Mouse (Mus musculus) hindbrain, embryonic 14.5 days (tissue): ENCODE measurements at regions not wholly inside any gene's neighbourhood (a gene's known extent, or its start where the extent isn't known, plus 50 kb on each side); places are given as distances from the start of the nearest gene placed in this dataset.

ENCODE experiments used
- ATAC-seq: fragments of 200-750 bp; cut with Nextera tagmentation; 2 replicates; pipeline ENCODE4 v1.8.0; 2017; ENCODE audit warnings: moderate number of reproducible peaks, mild to moderate bottlenecking, moderate TSS enrichment, moderate library complexity; ENCODE audit not compliant: low FRiP score
- DNase-seq: peaks from one replicate; pipeline ENCODE4 v3.0.0-alpha.2; 2015; ENCODE audit warnings: low spot score
- H3K27ac ChIP-seq: fragments of 300-500 bp; sonication (generic); 2 replicates; pipeline ENCODE4 v1.5.1; 2014; ENCODE audit warnings: mild to moderate bottlenecking, moderate library complexity
- H3K27me3 ChIP-seq: fragments of 300-500 bp; sonication (generic); 2 replicates; pipeline ENCODE4 v1.6.1; 2014; ENCODE audit warnings: mild to moderate bottlenecking, low read length, mixed read lengths; ENCODE audit not compliant: control insufficient read depth, insufficient read depth
- H3K36me3 ChIP-seq: fragments of 300-500 bp; sonication (generic); replicated peaks from 2 replicates; pipeline ENCODE4 v1.6.1; 2014; ENCODE audit not compliant: control insufficient read depth, insufficient read depth
- H3K4me1 ChIP-seq: fragments of 300-500 bp; sonication (generic); replicated peaks from 2 replicates; pipeline ENCODE4 v1.6.1; 2014; ENCODE audit warnings: antibody characterized with exemption, low read length, mixed read lengths; ENCODE audit not compliant: control insufficient read depth, insufficient read depth
- H3K4me2 ChIP-seq: fragments of 300-500 bp; sonication (generic); replicated peaks from 2 replicates; pipeline ENCODE4 v1.6.1; 2014; ENCODE audit warnings: mild to moderate bottlenecking, moderate library complexity
- H3K4me3 ChIP-seq: fragments of 300-500 bp; sonication (generic); replicated peaks from 2 replicates; pipeline ENCODE4 v1.5.1; 2014; ENCODE audit warnings: mild to moderate bottlenecking, low read length
- H3K9ac ChIP-seq: fragments of 300-500 bp; sonication (generic); 2 replicates; pipeline ENCODE4 v1.6.1; 2014
- H3K9me3 ChIP-seq: fragments of 300-500 bp; sonication (generic); 2 replicates; pipeline ENCODE4 v1.6.1; 2016; ENCODE audit warnings: low read length; ENCODE audit not compliant: control insufficient read depth
- WGBS: fragments of 180-500 bp; shearing (Covaris S2); extraction: QIAGEN DNeasy Blood & Tissue Kit; methylation state at CpG from one replicate; pipeline ENCODE4 v1.1.7; 2014; 5-methylcytosine and 5-hydroxymethylcytosine counted together

DNA sequence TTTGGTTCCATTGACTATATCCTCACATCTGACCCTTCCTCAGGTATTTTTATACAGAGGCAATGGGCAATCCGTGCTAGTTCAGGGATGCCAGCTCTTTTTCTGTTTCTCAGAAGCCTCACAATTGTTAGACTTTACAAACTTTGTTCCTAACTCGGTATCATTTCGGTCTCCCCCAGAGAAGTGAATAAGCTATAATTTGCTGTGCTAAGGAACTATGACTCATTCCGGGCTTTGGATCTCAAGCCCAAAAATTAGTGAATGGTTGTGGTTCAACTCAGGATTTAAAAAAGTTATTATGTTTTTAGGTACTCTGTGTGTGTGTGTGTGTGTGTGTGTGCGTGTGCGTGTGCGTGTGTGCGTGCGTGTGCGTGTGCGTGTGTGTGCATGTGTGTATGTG, 1263.7 kb upstream of the A1bg start:
- no peak for DNase-seq
- Histone ChIP-seq H3K27me3 (no peaks in the 10 kb centered on the region), H3K4me2 (no peak overlapping the region), H3K36me3 (no peaks in the 10 kb centered on the region), H3K4me1 (no peaks in the 10 kb centered on the region), H3K9me3 (no peaks in the 10 kb centered on the region), H3K9ac (no peak overlapping the region), H3K27ac (no peak overlapping the region), H3K4me3 (no peak overlapping the region)
- no peak for ATAC-seq
- WGBS: 97% methylated on average over 11 of the region's 11 CpGs

DNA sequence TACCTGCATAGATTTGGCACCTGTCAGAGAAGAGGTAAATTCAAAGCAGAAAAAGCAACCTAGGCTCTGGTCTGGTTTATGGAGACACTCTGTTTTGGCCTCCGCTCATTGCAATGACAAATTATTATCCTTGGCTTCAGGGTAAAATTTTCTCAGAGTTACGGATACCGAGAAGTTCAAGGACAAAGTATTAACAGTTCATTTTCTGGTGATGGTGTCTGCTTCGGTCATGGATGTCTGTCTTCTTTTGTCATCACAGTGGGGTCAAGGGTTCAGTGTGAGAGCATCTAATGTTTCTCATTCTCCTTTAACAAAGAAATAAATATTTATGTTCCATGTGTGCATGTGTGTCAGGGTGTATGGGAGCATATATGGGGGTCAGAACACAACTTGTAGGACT, 1261.0 kb upstream of the A1bg start:
- Histone ChIP-seq H3K27me3 (no peaks in the 10 kb centered on the region), H3K27ac (no peak overlapping the region), H3K4me1 (no peaks in the 10 kb centered on the region), H3K9ac (no peak overlapping the region), H3K4me3 (no peak overlapping the region), H3K36me3 (no peaks in the 10 kb centered on the region), H3K4me2 (no peak overlapping the region), H3K9me3 (no peaks in the 10 kb centered on the region)
- WGBS: 92% methylated on average over 4 of the region's 4 CpGs
- DNase-seq: no peak
- ATAC-seq: no peak

DNA sequence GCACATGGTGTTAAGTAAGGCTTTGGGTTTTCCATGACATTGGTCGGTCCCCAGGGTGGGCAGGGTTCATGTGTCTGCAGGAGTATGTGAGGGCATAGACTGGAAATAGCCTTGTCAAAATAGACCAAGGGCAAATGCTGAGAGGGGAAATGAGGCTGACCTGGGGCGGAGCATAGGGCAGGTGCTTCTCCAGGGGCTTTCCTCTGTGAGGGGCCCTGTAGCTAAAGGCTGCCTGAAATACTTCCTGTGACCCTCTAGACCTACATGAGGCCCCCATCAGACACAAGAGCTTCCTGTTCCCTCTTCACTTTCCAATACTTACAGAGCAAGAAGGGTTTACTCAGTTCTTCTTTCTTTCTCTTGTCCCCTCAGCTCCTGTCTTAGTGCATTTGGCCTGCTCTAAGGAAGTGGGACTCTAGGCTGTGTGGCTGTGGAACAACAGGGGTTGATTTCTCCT, 1258.7 kb upstream of the A1bg start:
- H3K4me3 ChIP-seq: no peak overlapping the region
- no peak overlapping the region for H3K9ac ChIP-seq
- WGBS: 85% methylated on average over 2 of the region's 2 CpGs
- no peaks in the 10 kb centered on the region for H3K4me1 ChIP-seq
- DNase-seq (no peak), ATAC-seq (no peak)
- H3K27ac ChIP-seq: no peak overlapping the region
- H3K27me3 ChIP-seq: no peaks in the 10 kb centered on the region
- no peaks in the 10 kb centered on the region for H3K36me3 ChIP-seq
- H3K4me2 ChIP-seq: no peak overlapping the region
- H3K9me3 ChIP-seq: no peaks in the 10 kb centered on the region

DNA sequence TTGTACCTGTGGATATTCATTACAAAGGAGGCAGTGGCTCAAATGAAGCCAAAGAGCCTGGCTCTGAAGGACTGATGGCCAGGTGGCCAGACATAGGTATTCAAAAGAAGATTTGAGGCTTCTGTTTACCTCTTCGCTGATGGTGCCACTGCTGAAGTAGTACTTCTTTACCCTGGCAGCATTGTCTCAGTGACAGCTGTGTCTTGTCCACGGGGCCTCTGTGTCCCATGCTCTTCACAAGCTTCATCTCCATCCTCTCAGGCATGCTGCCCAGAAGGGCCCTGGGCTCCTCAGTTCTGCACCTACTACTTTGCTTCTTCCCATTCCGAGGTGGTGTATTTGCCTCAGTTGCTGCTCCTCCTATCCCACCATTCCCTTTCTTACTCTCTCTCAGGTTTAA, 1257.9 kb upstream of the A1bg start:
- WGBS: 94% methylated on average over 3 of the region's 3 CpGs
- ATAC-seq: no peak
- Histone ChIP-seq H3K27ac (no peak overlapping the region), H3K4me2 (no peak overlapping the region), H3K27me3 (no peaks in the 10 kb centered on the region), H3K36me3 (no peaks in the 10 kb centered on the region), H3K9ac (no peak overlapping the region), H3K9me3 (no peaks in the 10 kb centered on the region), H3K4me3 (no peak overlapping the region), H3K4me1 (no peaks in the 10 kb centered on the region)
- DNase-seq: no peak

DNA sequence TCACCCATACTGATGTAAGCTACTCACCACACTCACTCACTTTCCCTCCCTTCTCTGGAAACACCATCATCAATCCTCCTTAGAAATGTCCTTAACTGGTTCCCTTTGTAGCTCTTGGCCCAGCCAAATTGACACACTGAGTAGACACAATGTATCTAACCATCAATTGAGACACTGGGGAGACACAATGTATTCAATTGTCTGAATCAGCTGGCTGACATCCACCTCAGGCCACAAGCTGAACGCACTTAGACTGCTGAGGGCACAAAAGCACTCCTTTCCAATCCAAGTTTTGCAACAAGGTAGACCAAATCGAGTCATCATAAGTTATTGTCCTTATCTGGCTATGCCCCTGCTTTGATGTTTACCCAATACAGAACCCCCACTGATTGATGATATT, 1257.0 kb upstream of the A1bg start:
- Histone ChIP-seq H3K9me3 (no peaks in the 10 kb centered on the region), H3K27me3 (no peaks in the 10 kb centered on the region), H3K9ac (no peak overlapping the region), H3K4me3 (no peak overlapping the region), H3K27ac (no peak overlapping the region), H3K4me2 (no peak overlapping the region), H3K36me3 (no peaks in the 10 kb centered on the region), H3K4me1 (no peaks in the 10 kb centered on the region)
- WGBS: 79% methylated on average over 2 of the region's 2 CpGs
- DNase-seq (no peak), ATAC-seq (no peak)

DNA sequence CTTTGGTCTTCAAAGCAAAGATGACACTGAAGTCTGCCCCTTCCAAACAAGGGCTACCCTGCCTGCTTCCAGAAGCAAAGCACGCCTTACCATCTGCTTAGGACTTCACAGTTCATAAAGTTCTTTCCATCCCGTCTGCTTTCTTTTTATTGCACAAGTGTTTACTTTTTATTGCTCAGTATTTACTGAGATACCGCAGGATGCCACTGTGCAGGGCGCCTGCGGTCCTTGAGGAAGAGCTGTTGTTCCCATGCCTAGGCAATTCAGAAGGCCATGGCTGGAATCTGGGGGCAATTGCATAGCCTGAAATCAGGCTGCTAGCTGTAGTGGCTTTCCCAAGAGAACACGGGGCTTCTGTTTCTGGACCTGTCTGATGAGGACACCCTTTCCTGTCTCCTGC, 1255.8 kb upstream of the A1bg start:
- Histone ChIP-seq H3K36me3 (no peaks in the 10 kb centered on the region), H3K4me1 (no peaks in the 10 kb centered on the region), H3K4me3 (no peak overlapping the region), H3K27ac (no peak overlapping the region), H3K27me3 (no peaks in the 10 kb centered on the region), H3K9ac (no peak overlapping the region), H3K9me3 (no peaks in the 10 kb centered on the region), H3K4me2 (no peak overlapping the region)
- no peak for DNase-seq
- ATAC-seq: no peak
- 92% methylated on average over 6 of the region's 6 CpGs for WGBS

DNA sequence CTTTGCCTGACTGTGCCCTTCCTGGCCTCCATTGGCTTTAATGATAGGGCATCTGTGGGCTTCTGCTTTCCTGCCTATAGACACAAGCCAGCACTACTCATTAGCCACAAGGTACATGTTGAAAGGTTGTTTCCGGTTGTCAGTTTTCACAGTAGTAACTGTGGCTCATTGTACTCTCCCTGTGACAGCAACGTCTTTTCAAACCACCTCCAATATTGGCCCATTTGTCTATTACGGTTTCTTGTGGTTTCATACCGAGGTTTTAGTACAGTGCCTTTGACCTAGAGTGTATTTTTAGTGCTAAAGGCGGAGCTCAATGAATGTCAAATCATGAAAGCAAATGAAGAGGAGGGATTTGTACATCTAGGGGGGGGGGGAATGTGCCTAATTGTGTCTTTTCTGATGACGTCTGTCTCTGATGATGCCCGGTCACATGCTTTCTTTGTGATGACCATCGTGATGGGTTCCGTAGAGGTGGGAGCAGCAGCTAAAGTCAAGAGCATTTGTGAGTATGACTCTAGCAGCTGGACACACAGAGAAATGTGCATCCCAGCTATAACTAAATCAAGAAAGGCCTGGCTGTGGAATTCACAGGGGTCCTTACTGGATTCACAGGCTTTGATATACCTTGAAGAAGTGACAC, 1255.1 kb upstream of the A1bg start:
- 93% methylated on average over 9 of the region's 9 CpGs for WGBS
- Histone ChIP-seq H3K9me3 (no peaks in the 10 kb centered on the region), H3K27ac (no peak overlapping the region), H3K9ac (no peak overlapping the region), H3K4me2 (no peak overlapping the region), H3K27me3 (no peaks in the 10 kb centered on the region), H3K4me1 (no peaks in the 10 kb centered on the region), H3K4me3 (no peak overlapping the region), H3K36me3 (no peaks in the 10 kb centered on the region)
- DNase-seq: no peak
- ATAC-seq: no peak

DNA sequence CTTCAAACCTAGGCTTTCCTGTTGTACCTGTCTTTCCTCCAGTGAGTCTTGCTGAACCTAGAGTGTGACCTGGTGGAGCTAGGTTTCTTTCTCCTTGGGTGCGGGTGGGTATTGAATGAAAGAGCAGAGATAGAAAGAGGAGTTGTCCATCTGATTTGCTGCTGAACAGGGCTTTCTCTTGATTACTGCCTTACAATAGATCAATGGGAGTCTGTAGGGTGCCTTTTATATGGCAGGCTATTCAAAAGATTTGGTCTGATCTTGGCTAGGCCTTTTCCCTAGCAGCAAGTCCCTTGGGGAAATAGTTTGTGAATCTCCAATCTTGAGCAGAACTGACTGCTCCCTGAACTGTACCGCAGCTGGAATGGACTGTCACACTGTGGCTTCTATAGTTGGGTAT, 1253.3 kb upstream of the A1bg start:
- no peaks in the 10 kb centered on the region for H3K36me3 ChIP-seq
- no peak overlapping the region for H3K27ac ChIP-seq
- no peaks in the 10 kb centered on the region for H3K4me1 ChIP-seq
- no peak overlapping the region for H3K4me3 ChIP-seq
- no peaks in the 10 kb centered on the region for H3K9me3 ChIP-seq
- no peak overlapping the region for H3K9ac ChIP-seq
- H3K27me3 ChIP-seq: no peaks in the 10 kb centered on the region
- DNase-seq (no peak), ATAC-seq (no peak)
- H3K4me2 ChIP-seq: no peak overlapping the region
- WGBS: 39% methylated on average over 2 of the region's 2 CpGs

DNA sequence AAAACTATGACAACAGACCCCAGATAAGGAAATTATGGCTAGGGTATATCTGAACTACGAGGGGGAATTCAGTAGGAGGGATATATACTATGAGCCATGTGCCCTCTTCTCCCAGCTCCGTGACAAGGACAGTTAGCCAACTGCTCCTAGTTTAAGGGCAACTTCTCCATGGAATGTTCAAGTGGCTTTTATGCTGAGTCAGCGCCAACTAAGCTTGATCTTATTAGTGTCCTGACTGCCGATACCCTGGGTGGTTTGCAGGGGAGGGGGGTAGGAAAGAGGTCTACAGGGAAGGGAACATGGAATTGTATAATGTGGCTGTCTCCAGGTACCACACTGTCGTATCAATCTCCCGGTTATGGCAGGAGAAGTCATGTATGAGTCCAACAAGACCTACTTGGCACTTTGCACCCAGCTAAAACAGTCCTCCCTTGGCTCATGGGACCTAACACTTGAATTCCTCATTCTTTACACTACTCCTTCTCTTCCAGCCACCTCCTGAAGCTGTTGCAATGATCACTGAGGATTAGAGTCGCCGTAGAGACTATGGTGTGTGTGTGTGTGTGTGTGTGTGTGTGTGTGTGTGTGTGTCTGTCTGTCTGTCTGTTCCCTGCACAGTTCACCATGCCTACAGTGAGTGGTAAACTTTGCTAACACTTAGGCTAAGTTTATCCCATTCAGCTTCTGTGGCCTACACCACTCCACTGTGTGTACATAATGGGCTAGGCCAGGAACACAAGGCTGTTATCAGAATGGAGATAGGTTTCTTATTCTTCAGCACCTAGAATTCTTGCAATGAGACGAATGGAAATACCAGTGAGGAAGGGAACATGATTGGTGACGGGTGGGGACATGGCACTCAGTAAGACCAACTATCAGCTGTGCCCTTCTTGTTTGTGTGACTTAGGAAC, 1251.1 kb upstream of the A1bg start:
- Histone ChIP-seq H3K4me3 (no peak overlapping the region), H3K36me3 (no peaks in the 10 kb centered on the region), H3K4me2 (no peak overlapping the region), H3K27me3 (no peaks in the 10 kb centered on the region), H3K9ac (no peak overlapping the region), H3K27ac (no peak overlapping the region), H3K9me3 (no peaks in the 10 kb centered on the region), H3K4me1 (no peaks in the 10 kb centered on the region)
- DNase-seq: no peak
- 92% methylated on average over 10 of the region's 10 CpGs for WGBS
- ATAC-seq: no peak
